Mouse (Mus musculus) heart, embryonic 15.5 days (tissue): ENCODE data around the gene Nop16. TPM values are rescaled to one million over a fixed set of nuclear protein-coding genes. Genes with fewer than 3 reads are reported as not detected.
"Not testable (repeated sequence)": the region's sequence is repeated elsewhere in the genome, so short reads cannot be mapped to it uniquely, and the experiment has no call there.

Experiments
- ATAC-seq: fragments of 200-750 bp; cut with Nextera tagmentation; replicated peaks from 2 replicates; pipeline ENCODE4 v1.8.0; 2017; ENCODE audit warnings: low read depth, moderate TSS enrichment; ENCODE audit not compliant: insufficient number of reproducible peaks, insufficient read depth, low FRiP score
- H3K27ac ChIP-seq: fragments of 300-500 bp; sonication (generic); 2 replicates; pipeline ENCODE4 v1.5.1; 2015; ENCODE audit warnings: mild to moderate bottlenecking, inconsistent platforms
- H3K27me3 ChIP-seq: fragments of 300-500 bp; sonication (generic); 2 replicates; pipeline ENCODE4 v1.6.1; 2015; ENCODE audit warnings: inconsistent platforms
- H3K36me3 ChIP-seq: fragments of 300-500 bp; sonication (generic); 2 replicates; pipeline ENCODE4 v1.6.1; 2015; ENCODE audit warnings: mild to moderate bottlenecking, inconsistent platforms
- H3K4me1 ChIP-seq: fragments of 300-500 bp; sonication (generic); replicated peaks from 2 replicates; pipeline ENCODE4 v1.6.1; 2015; ENCODE audit warnings: inconsistent platforms
- H3K4me2 ChIP-seq: fragments of 300-500 bp; sonication (generic); 2 replicates; pipeline ENCODE4 v1.6.1; 2015; ENCODE audit warnings: inconsistent platforms, mild to moderate bottlenecking, moderate library complexity
- H3K4me3 ChIP-seq: fragments of 300-500 bp; sonication (generic); 2 replicates; pipeline ENCODE4 v1.5.1; 2015; ENCODE audit warnings: mild to moderate bottlenecking, inconsistent platforms
- H3K9ac ChIP-seq: fragments of 300-500 bp; sonication (generic); 2 replicates; pipeline ENCODE4 v1.6.1; 2015; ENCODE audit warnings: mild to moderate bottlenecking, inconsistent platforms
- H3K9me3 ChIP-seq: fragments of 300-500 bp; sonication (generic); replicated peaks from 2 replicates; pipeline ENCODE4 v1.6.1; 2016; ENCODE audit warnings: inconsistent platforms
- WGBS: fragments of 180-500 bp; shearing (Covaris S2); methylation state at CpG from one replicate; pipeline ENCODE4 v1.1.7; 2015; ENCODE audit warnings: mixed read lengths; 5-methylcytosine and 5-hydroxymethylcytosine counted together
- polyA plus RNA-seq: library from polyadenylated mRNA; unstranded; fragments of >200 nt; fragmentation: Nextera tagmentation; extraction: Ambion mirVana; gene quantifications from 2 replicates; pipeline ENCODE4 v1.2.1, GENCODE M21; 2015

Gene Nop16
- polyA plus RNA-seq: 45.5 and 52.0 TPM in 2 replicates

- ATAC-seq: peak; percentile 97
- Histone ChIP-seq H3K27me3 (no peaks in the 10 kb centered on the region), H3K4me1 (peaks cover 24% of the 10 kb centered on the region), H3K9me3 (no peaks in the 10 kb centered on the region), H3K27ac (peak within 1 kb of the TSS; percentile 90), H3K9ac (peak within 1 kb of the TSS; percentile 80), H3K36me3 (peaks cover 21% of the 10 kb centered on the region), H3K4me2 (peak within 1 kb of the TSS; percentile 71), H3K4me3 (peak within 1 kb of the TSS; percentile 77)
- WGBS: under 1% methylated on average over 51 of the region's 51 CpGs
Measured at GRCm38 (mm10) chr13:54589996-54590951, at the start of gene Nop16, which contains the start of gene Higd2a. TSS of gene Nop16 (minus strand) at chr13:54590090. TSS of gene Higd2a (plus strand) at chr13:54590207.

DNA sequence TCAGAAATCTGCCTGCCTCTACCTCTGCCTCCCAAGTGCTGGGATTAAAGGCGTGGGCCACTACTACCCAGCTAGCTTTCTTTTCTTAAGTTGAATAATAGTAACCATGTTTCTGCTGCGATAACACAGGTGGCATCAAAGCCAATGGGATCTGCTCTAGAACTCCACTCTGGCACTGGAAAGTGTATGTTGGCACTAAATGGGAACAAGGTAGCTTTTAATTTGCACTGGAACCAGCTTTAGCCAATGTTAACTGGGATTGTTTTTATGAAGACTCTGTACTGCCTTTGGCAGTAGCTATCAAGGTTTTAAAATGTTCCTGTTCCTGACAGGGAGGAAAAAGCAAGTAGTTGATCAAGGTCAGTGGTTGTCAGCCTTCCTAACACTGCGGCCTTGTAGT, 45.1 kb upstream of the Nop16 start:
- Histone ChIP-seq H3K4me2 (no peak overlapping the region), H3K27me3 (no peaks in the 10 kb centered on the region), H3K27ac (no peak overlapping the region), H3K4me1 (0 out of 2 replicates have a peak, but pooled peaks cover under 1% of the 10 kb centered on the region), H3K9ac (no peak overlapping the region), H3K36me3 (peaks cover 16% of the 10 kb centered on the region), H3K9me3 (no peaks in the 10 kb centered on the region), H3K4me3 (no peak overlapping the region)
- WGBS: 95% methylated on average over 3 of the region's 3 CpGs
- no peak for ATAC-seq

GRCm38 (mm10) chr13:54632731-54633277, 42.9 kb upstream of the Nop16 start:
- Histone ChIP-seq H3K9ac (no peak overlapping the region), H3K9me3 (no peaks in the 10 kb centered on the region), H3K27me3 (no peaks in the 10 kb centered on the region), H3K4me2 (no peak overlapping the region), H3K36me3 (peaks cover 4% of the 10 kb centered on the region; the same call in 1 of the 2 replicates), H3K4me1 (0 out of 2 replicates have a peak, but pooled peaks cover 5% of the 10 kb centered on the region), H3K4me3 (no peak overlapping the region), H3K27ac (no peak overlapping the region)
- 48% methylated on average over 3 of the region's 3 CpGs for WGBS
- ATAC-seq: no peak

- Histone ChIP-seq H3K36me3 (no peaks in the 10 kb centered on the region), H3K9me3 (no peaks in the 10 kb centered on the region), H3K27ac (no peak overlapping the region), H3K27me3 (no peaks in the 10 kb centered on the region), H3K9ac (no peak overlapping the region), H3K4me2 (no peak overlapping the region), H3K4me3 (no peak overlapping the region), H3K4me1 (0 out of 2 replicates have a peak, but pooled peaks cover 5% of the 10 kb centered on the region)
- no peak for ATAC-seq
- WGBS: 80% methylated on average over 4 of the region's 4 CpGs
Measured at GRCm38 (mm10) chr13:54629128-54629527, 39.2 kb upstream of the Nop16 start.

GRCm38 (mm10) chr13:54621960-54622521, 32.2 kb upstream of the Nop16 start:
- Histone ChIP-seq H3K27ac (peak overlapping the region; percentile 84), H3K27me3 (no peaks in the 10 kb centered on the region), H3K4me1 (peaks cover 11% of the 10 kb centered on the region), H3K9me3 (no peaks in the 10 kb centered on the region), H3K36me3 (no peaks in the 10 kb centered on the region), H3K4me2 (peak overlapping the region; percentile 85), H3K9ac (peak overlapping the region; percentile 94), H3K4me3 (peak overlapping the region; percentile 98)
- WGBS: under 1% methylated on average over 27 of the region's 27 CpGs
- ATAC-seq: peak; percentile 61

DNA sequence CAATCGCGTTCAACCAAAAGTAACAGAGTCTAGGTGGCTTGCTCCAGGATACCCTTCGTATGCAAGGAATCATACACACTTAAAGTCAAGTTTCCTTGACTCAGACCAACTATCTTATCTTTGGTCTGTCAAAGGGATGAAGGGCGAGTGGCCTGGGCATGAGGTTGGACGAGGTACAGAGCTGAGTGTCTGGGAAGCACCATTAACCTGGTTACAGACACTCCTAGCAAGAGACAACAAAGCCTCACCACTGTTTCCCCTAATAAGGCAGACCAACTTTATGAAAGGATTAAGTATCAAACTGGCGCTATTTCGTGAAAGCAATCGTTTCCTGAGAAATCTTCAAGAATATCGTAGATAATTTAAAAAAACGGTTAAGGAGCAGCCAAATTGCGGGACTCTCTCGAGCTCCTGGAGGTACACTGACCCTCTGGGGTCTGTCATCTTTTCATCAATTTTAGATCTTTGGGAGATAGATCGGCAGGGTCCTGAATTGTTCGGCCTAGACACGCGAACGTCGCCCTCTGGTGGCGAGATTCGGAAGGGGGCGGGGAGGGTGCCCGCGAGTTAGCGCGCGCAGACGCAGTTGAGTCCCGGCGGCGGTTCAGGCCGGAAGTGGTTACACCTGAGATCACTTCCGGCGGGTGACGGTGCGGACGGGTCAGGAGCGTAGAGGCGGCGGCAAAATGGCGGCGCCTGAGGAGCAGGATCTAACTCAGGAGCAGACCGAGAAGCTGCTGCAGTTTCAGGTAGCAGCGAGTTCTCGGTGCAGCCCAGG, 31.5 kb upstream of the Nop16 start, which contains the start of gene Faf2:
TSS of gene Faf2 (plus strand) at position 630 of the 778 bp plus-strand sequence.
- no peaks in the 10 kb centered on the region for H3K36me3 ChIP-seq
- no peaks in the 10 kb centered on the region for H3K27me3 ChIP-seq
- WGBS: 8% methylated on average over 44 of the region's 44 CpGs
- peak within 1 kb of the TSS; percentile 85 for H3K4me2 ChIP-seq
- peak within 1 kb of the TSS; percentile 94 for H3K9ac ChIP-seq
- H3K4me1 ChIP-seq: peaks cover 11% of the 10 kb centered on the region
- H3K4me3 ChIP-seq: peak within 1 kb of the TSS; percentile 98
- no peaks in the 10 kb centered on the region for H3K9me3 ChIP-seq
- ATAC-seq: peak; percentile 98
- H3K27ac ChIP-seq: peak within 1 kb of the TSS; percentile 84

DNA sequence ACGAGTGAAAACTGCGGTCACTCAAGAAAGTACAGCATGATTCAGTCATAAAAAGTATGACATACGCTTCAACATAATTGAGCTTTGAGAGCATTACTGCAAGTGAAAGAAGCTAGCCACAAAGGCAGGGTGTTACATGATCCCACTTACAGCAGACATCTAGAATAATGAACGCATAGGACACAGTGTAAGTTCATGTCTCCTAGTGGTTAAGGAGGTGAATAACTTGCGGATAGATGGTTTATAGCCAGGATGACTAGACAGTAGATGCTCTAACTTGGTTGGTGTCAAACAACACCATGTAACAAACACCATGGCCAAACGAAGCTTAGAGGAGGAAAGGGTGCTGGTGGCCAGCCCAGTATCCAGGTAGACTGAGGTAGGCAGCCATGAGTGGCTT, 27.1 kb upstream of the Nop16 start:
- Histone ChIP-seq H3K27me3 (no peaks in the 10 kb centered on the region), H3K9me3 (no peaks in the 10 kb centered on the region), H3K4me3 (no peak overlapping the region), H3K36me3 (no peaks in the 10 kb centered on the region), H3K4me1 (no peaks in the 10 kb centered on the region), H3K27ac (no peak overlapping the region), H3K4me2 (no peak overlapping the region), H3K9ac (no peak overlapping the region)
- 61% methylated on average over 6 of the region's 6 CpGs for WGBS
- no peak for ATAC-seq

- WGBS: 74% methylated on average over 8 of the region's 8 CpGs
- no peaks in the 10 kb centered on the region for H3K9me3 ChIP-seq
- ATAC-seq: no peak
Measured at GRCm38 (mm10) chr13:54616307-54616706, 26.4 kb upstream of the Nop16 start.

DNA sequence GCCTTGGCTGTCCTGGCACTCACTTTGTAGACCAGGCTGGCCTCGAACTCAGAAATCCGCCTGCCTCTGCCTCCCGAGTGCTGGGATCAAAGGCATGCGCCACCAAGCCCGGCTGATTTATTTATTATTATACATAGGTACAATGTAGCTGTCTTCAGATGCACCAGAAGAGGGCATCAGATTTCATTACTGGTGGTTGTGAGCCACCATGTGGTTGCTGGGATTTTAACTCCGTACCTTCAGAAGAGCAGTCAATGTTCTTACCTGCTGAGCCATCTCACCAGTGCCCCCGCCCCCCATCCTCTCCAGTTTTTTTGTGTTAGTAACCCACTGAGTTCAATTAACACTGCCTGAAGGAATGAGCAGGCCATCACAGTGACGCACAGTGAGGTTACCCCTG, 23.3 kb upstream of the Nop16 start:
- H3K4me3 ChIP-seq, H3K27ac ChIP-seq, H3K9ac ChIP-seq, H3K4me2 ChIP-seq, H3K27me3 ChIP-seq, H3K9me3 ChIP-seq, H3K36me3 ChIP-seq, ATAC-seq: not testable (repeated sequence)
- H3K4me1 ChIP-seq: peaks cover 23% of the 10 kb centered on the region
- 82% methylated on average over 8 of the region's 8 CpGs for WGBS

More at GRCm38 (mm10) chr13:54616307-54616706, 26.4 kb upstream of the Nop16 start:
- H3K27ac ChIP-seq: no peak overlapping the region
- H3K4me1 ChIP-seq: no peaks in the 10 kb centered on the region
- no peaks in the 10 kb centered on the region for H3K27me3 ChIP-seq
- no peak overlapping the region for H3K4me3 ChIP-seq
- no peak overlapping the region for H3K4me2 ChIP-seq
- no peaks in the 10 kb centered on the region for H3K36me3 ChIP-seq
- H3K9ac ChIP-seq: no peak overlapping the region

- WGBS: under 1% methylated on average over 66 of the region's 66 CpGs
- Histone ChIP-seq H3K9me3 (no peaks in the 10 kb centered on the region), H3K36me3 (no peaks in the 10 kb centered on the region), H3K27ac (peak within 1 kb of the TSS; percentile 57), H3K9ac (peak within 1 kb of the TSS; percentile 73), H3K27me3 (no peaks in the 10 kb centered on the region), H3K4me1 (peaks cover 23% of the 10 kb centered on the region), H3K4me2 (peak within 1 kb of the TSS; percentile 83), H3K4me3 (peak within 1 kb of the TSS; percentile 66)
- ATAC-seq: peak; percentile 77
Measured at GRCm38 (mm10) chr13:54610972-54611754, 21.3 kb upstream of the Nop16 start, which contains the start of gene Cltb. TSS of gene Cltb (minus strand) at chr13:54611344.
